Mouse (Mus musculus) large intestine, adult 2 months (tissue): ENCODE results near the gene Itgb2l. TPM values are rescaled to one million over a fixed set of nuclear protein-coding genes. Genes with fewer than 3 reads are reported as not detected.

ENCODE experiments used
- DNase-seq: peaks from one replicate; pipeline ENCODE4 v3.0.0-alpha.2; 2012; ENCODE audit warnings: low read depth, low spot score
- WGBS: fragments of 180-500 bp; shearing (Covaris S2); methylation state at CpG from one replicate; pipeline ENCODE4 v1.1.7; 2018; 5-methylcytosine and 5-hydroxymethylcytosine counted together
- polyA plus RNA-seq: library from polyadenylated mRNA; depleted of rRNA; stranded (reverse); fragments of >200 nt; gene quantifications from 2 replicates; pipeline ENCODE4 v1.2.3, GENCODE M21; 2012

Itgb2l gene
- polyA plus RNA-seq, 1 experiment = 0.02 TPM

- WGBS = 68% methylated on average over 3 of the region's 3 CpGs
- no peak for DNase-seq
Measured at GRCm38 (mm10) chr16:96434024-96434785, 9.2 kb downstream of the Itgb2l start.

GRCm38 (mm10) chr16:96433266-96433665 lies 10.2 kb downstream of the Itgb2l start:
- DNase-seq = no peak
- 87% methylated on average over 10 of the region's 10 CpGs for WGBS

DNA sequence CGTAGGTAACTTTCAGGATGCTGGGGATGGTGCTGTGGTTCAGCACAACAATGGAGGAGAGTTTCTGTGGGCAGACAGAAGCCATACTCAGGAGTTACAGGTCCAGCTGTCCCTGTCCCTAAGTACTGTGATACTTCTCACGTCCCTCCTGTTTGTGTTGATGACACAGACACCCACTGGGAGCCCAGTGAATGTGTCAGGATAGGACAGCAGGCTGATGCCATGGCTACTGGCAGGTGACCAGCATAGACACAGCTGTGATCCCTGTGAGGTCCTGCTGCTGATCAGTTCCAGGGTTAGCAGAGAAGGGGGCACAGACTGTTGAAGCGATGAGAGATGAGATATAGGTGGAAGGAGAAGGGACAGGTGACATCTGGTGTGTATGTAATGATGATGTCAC lies 14.4 kb downstream of the Itgb2l start:
- no peak for DNase-seq
- 60% methylated on average over 3 of the region's 3 CpGs for WGBS

- WGBS = 87% methylated on average over 7 of the region's 7 CpGs
- no peak for DNase-seq
Measured at GRCm38 (mm10) chr16:96426671-96427070, 16.7 kb downstream of the Itgb2l start.

GRCm38 (mm10) chr16:96425044-96425443 lies 18.4 kb downstream of the Itgb2l start:
- no peak for DNase-seq
- WGBS = 90% methylated on average over 2 of the region's 2 CpGs

DNA sequence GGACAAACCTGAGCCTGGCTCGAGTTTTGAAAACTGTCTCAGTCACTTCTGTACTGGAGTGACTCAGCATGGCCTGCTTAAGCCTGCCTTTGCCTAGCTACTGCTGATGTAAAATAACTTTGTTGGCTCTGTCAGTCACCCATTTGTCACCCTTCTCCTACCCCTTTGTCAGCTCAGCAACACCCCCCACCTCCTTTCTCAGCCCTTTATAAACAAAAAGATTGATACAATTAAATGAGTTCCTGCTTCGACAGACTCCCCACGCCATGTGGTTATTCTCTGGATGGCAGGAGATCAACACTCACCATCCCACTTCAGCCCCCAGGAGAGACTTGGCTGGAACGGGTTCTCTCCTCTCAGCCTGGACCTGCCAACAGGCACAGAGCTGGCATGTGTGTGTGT lies 35.4 kb downstream of the Itgb2l start:
- DNase-seq = no peak

GRCm38 (mm10) chr16:96406312-96406711 lies 37.1 kb downstream of the Itgb2l start:
- no peak for DNase-seq
- WGBS = 66% methylated on average over 4 of the region's 4 CpGs

More for the DNA sequence above, 35.4 kb downstream of the Itgb2l start:
- WGBS = 47% methylated on average over 4 of the region's 4 CpGs

DNA sequence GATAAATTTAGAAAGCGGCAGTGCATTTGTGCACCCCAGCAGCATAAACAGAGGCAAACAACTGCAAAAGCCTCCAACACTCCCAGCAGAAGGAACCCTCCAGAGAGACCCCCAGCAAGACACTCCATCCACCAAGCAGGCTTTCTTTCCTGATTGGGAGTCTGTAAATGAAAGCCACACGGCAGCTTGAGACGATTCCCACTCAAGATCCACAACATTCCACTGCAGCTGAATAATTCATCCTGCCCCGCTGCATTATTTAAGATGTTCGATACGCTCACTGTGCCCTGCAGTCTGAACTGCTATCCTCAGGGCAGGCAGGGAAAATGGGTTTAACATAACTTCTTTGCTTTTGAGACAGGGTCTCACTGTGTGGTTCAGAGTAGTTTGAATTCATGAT lies 41.1 kb downstream of the Itgb2l start:
- no peak for DNase-seq
- WGBS = 76% methylated on average over 6 of the region's 6 CpGs

GRCm38 (mm10) chr16:96400046-96400445 lies 43.4 kb downstream of the Itgb2l start:
- 73% methylated on average over 4 of the region's 4 CpGs for WGBS
- DNase-seq = no peak

DNA sequence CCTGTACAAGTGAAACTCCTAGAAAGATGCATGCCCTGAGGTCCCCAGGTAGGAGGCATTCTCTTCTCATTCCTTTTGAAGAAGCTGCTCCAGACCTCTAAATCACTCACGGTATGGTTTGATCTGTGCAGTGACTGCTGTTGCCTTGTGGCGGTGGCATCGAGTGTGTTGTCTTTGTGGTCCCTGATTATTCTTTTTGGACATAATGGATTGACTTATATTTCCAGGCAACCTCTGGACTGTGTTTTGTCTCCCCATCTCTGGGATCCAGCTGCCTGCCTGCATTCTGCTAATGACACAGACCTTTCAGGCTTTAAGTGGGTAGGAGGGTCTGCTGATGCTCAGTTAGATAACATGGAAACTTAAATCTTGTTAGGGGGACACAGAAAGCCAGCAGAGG lies 44.6 kb downstream of the Itgb2l start:
- WGBS = 80% methylated on average over 3 of the region's 3 CpGs

GRCm38 (mm10) chr16:96396013-96396650 lies 47.3 kb downstream of the Itgb2l start:
- 71% methylated on average over 9 of the region's 9 CpGs for WGBS
- no peak for DNase-seq

More for the DNA sequence above, 44.6 kb downstream of the Itgb2l start:
- no peak for DNase-seq

DNA sequence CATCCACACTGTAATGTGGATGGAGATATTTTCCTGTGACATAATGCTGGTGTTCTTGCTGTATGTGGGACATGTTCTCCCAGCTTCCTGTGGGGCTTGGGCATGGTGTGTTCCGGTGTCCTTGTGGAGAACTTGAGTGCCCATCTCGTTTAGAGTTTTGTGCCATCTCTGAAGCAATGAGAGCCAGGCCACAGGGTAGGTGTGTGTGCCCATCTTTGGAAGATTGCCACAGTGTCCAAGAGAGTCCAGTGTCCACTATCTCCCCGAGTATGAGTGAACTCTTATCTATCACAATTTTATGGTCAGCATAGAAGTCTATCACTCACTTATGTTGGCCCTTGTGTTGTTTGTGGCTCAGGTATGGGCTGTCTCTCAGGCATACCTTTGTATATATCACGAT lies 47.9 kb downstream of the Itgb2l start:
- no peak for DNase-seq
- WGBS = 69% methylated on average over 4 of the region's 4 CpGs

- no peak for DNase-seq
Measured at GRCm38 (mm10) chr16:96391070-96391469, 52.3 kb downstream of the Itgb2l start.

GRCm38 (mm10) chr16:96388481-96388880 lies 54.9 kb downstream of the Itgb2l start:
- 58% methylated on average over 5 of the region's 5 CpGs for WGBS
- no peak for DNase-seq

GRCm38 (mm10) chr16:96387685-96388371 lies 55.6 kb downstream of the Itgb2l start:
- DNase-seq = no peak
- WGBS = 88% methylated on average over 6 of the region's 6 CpGs

DNA sequence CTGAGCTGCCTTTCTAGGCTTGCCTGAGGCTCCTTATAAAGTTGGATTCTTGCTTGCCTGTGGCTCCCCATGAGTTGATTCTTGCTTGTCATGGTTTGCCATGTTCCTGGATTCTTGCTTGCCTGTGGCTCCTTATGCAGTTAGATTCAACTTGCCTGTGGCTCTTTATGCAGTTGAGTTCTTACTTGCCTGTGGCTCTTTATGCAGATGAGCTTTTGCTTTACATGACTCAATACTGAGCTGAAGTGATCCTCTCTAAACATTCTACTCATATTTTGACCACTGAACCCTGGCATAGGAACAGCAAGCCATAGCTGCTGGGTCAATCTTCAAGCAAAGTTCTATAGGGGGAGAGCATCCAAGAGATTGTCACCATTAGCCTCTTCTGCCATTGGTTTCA lies 58.7 kb downstream of the Itgb2l start:
- no peak for DNase-seq

DNA sequence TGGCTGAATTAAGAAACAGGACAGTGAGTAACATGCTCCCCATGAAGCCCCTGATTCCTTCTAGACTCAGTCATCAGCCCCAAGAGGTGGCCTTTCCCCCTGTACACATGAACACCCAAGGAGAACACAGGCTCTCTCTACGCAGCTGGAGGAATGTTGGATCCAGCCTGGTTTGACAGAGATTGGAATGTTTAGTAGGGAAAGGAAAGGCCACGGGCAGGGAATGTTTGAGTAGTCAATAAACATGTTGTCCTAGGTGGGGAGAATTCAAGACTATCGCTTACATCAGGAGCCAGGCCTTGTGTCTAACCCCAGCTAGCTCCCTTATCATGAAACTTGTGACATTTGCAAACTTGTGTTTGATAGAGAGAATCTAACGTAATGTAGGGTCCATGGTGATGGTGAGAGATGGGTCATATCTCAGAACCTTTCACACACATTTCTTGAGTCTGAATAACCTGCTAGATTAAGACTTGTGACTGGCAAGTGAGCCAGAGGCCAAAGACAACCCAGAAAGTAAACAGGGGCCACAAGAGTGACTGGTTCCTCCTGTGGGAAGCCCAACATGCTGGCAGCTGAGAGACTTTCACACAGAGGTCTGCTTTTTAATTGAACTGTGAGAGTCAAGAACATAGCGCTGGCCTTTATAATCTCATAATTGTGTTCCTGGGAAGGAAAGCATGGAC lies 60.8 kb downstream of the Itgb2l start:
- DNase-seq = no peak
- 72% methylated on average over 5 of the region's 5 CpGs for WGBS

GRCm38 (mm10) chr16:96381435-96381834 lies 62.0 kb downstream of the Itgb2l start:
- no peak for DNase-seq
- WGBS = 91% methylated on average over 12 of the region's 12 CpGs

DNA sequence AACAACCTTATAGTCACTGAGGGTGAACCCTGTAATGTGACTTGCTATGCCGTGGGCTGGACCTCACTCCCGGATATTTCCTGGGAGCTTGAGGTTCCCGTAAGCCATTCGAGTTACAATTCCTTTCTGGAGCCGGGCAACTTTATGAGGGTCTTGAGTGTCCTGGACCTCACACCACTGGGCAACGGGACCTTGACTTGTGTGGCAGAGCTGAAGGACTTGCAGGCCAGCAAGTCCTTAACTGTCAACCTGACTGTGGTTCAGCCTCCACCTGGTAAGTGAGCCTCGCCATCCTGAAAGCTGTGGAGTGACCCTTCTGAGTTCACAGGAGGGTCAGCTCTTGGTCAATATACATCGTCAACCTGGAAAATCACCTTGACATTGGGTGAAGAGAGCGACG lies 65.3 kb downstream of the Itgb2l start:
- 91% methylated on average over 10 of the region's 10 CpGs for WGBS
- no peak for DNase-seq

- 28% methylated on average over 7 of the region's 7 CpGs for WGBS
- no peak for DNase-seq
Measured at GRCm38 (mm10) chr16:96376342-96376741, 67.1 kb downstream of the Itgb2l start.
